Mouse (Mus musculus): ENCODE measurements around the gene S100a9.

S100a9 gene

DNA sequence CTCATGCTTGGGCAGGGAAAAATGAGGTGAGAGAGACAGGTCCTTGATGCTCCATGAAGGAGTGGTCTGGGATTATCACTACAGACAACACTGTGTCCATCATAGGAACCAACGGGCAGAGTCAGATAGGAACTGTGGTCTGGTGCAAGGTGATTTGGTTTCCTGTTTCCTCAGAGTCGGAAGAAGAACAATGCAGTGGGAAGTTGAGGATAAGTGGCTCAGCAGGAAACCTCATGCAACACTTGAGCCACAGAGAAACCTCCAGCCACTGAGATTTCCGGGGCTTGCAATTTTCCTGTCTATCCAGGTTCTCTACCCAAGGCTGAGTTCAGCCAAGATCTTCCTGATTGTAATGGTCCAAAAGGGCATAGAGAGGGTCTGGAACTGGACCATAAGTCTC, 16.9 kb downstream of the S100a9 start:
- H3K36me3 ChIP-seq (ENCODE audit: insufficient read depth, low read length), result no peaks in the 10 kb centered on the region
- H3K27me3 ChIP-seq (ENCODE audit: insufficient read depth, low read length), result no peaks in the 10 kb centered on the region
- TF ChIP-seq POU5F1 (IDR thresholded peaks at IDR 0.05; ENCODE audit: borderline replicate concordance, low read length) (no peak), NANOG (IDR thresholded peaks at IDR 0.05; ENCODE audit: borderline replicate concordance, low read length) (no peak), CTCF (conservative IDR thresholded peaks at IDR 0.05; ENCODE audit: low read length) (no peak)
- H3K4me3 ChIP-seq (replicated peaks; ENCODE audit: low read length), result no peak overlapping the region
- no peaks in the 10 kb centered on the region for H3K4me1 ChIP-seq (replicated peaks; ENCODE audit: low read depth, low read length)
- H3K9me3 ChIP-seq (ENCODE audit: low read length), result peaks cover 28% of the 10 kb centered on the region

DNA sequence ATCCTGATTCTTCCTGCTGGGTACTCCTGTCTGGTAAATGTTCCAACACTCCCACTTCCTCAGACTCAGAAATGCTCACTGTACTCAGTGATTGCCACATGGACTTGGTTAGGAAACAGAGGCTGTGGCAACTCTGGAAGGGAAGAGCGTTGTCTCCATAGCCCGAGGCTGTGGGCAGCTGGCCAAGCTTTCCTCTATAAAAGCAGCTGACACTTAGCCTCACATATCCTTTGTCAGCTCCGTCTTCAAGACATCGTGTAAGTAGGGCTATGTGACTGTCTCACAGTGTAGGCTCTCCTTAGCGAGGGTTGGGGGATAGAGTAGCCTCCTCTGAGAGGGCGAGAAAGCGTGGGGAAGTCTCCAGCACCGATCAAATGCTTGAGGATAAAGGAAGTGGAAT, 26.7 kb downstream of the S100a9 start, which contains the start of gene S100a8:
S100a8 (plus strand) TSS at position 133 of the 400 bp plus-strand sequence.
- Histone ChIP-seq H3K4me3 (replicated peaks; ENCODE audit: low read length) (no peak within 1 kb of the TSS), H3K27me3 (ENCODE audit: insufficient read depth, low read length) (no peaks in the 10 kb centered on the region), H3K4me1 (replicated peaks; ENCODE audit: low read depth, low read length) (no peaks in the 10 kb centered on the region), H3K9me3 (ENCODE audit: low read length) (no peaks in the 10 kb centered on the region), H3K36me3 (ENCODE audit: insufficient read depth, low read length) (no peaks in the 10 kb centered on the region)
- TF ChIP-seq POU5F1 (IDR thresholded peaks at IDR 0.05; ENCODE audit: borderline replicate concordance, low read length) (no peak), CTCF (conservative IDR thresholded peaks at IDR 0.05; ENCODE audit: low read length) (no peak), NANOG (IDR thresholded peaks at IDR 0.05; ENCODE audit: borderline replicate concordance, low read length) (no peak)

DNA sequence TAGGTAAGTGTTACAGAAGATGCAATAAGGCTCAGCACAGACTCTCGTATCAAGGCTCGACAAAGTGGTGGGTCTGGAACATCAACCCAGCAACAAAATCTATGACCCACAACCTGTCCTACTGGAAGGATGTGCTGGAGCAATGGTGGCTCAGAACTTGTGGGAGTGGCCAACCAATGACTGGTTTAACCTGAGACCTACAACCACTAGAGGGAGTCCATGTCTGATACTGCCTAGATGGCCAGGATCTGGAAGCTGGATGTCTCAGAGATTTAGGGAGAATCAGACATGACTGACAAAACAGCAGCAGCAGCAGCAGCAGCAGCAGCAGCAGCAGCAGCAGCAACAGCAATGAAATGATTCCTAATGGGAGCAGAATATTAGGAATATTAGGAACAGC, 31.3 kb downstream of the S100a9 start:
- H3K36me3 ChIP-seq (ENCODE audit: insufficient read depth, low read length), result no peaks in the 10 kb centered on the region
- no peaks in the 10 kb centered on the region for H3K9me3 ChIP-seq (ENCODE audit: low read length)
- no peaks in the 10 kb centered on the region for H3K27me3 ChIP-seq (ENCODE audit: insufficient read depth, low read length)
- H3K4me3 ChIP-seq (replicated peaks; ENCODE audit: low read length), result no peak overlapping the region
- no peaks in the 10 kb centered on the region for H3K4me1 ChIP-seq (replicated peaks; ENCODE audit: low read depth, low read length)
- TF ChIP-seq NANOG (IDR thresholded peaks at IDR 0.05; ENCODE audit: borderline replicate concordance, low read length) (no peak), CTCF (conservative IDR thresholded peaks at IDR 0.05; ENCODE audit: low read length) (peak; percentile 36)

DNA sequence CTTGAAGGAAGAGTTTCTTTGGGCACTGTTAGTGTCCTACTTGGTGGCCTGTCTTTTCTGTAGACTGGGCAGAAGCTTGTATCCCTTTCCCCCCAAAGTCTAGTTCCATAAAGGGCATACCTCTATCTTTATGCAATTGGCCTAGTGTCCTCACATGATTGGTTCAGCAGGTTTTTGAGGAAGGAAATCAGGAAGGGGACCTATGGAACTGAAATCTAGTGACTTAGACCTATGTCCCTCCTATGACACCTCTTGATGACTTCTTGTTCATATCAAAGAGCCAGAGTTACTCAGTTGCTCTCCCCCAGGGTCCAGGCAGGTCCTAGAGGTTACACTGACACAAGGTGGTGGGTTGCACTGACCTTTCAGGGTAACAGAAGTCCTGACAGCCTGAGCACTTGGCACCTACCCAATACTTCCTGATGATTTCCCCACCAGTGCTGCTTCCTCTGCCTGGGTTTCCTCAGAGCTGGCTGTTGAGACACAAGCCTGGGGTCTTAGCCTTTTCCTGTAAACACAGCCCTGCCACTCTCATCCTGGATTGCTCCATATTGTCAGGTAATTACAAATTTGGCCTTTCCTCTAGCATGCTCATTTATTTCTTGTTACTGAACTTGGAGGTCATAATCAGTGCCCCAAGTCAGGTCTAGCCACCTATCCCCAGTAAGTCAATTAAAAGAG, 36.0 kb downstream of the S100a9 start:
- Histone ChIP-seq H3K9me3 (ENCODE audit: low read length) (no peaks in the 10 kb centered on the region), H3K27me3 (ENCODE audit: insufficient read depth, low read length) (peaks cover 6% of the 10 kb centered on the region; the same call in 1 of the 2 replicates), H3K36me3 (ENCODE audit: insufficient read depth, low read length) (no peaks in the 10 kb centered on the region), H3K4me3 (replicated peaks; ENCODE audit: low read length) (no peak overlapping the region), H3K4me1 (replicated peaks; ENCODE audit: low read depth, low read length) (no peaks in the 10 kb centered on the region)
- TF ChIP-seq CTCF (conservative IDR thresholded peaks at IDR 0.05; ENCODE audit: low read length), result no peak
- no peak for TF ChIP-seq POU5F1 (IDR thresholded peaks at IDR 0.05; ENCODE audit: borderline replicate concordance, low read length)
- TF ChIP-seq NANOG (IDR thresholded peaks at IDR 0.05; ENCODE audit: borderline replicate concordance, low read length), result no peak

DNA sequence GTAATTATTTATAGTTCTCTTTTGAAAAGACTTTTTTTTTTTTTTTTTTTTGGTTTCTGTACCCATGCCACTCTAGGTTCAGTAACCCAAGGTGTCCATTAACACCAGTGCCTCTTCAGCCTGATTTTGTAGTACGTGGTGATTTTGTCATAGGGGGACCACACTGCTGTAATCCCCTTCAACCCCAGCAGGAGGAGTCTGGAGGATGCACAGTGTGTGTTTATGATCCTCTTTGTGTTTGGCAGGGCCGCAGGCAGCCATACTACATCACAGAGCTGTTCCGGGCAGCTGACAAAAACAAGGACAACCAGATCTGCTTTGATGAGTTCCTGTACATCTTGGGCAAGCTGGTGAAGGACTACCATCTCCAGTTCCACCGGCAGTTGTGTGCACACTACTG, 38.1 kb downstream of the S100a9 start:
- Histone ChIP-seq H3K4me1 (replicated peaks; ENCODE audit: low read depth, low read length) (no peaks in the 10 kb centered on the region), H3K36me3 (ENCODE audit: insufficient read depth, low read length) (no peaks in the 10 kb centered on the region), H3K27me3 (ENCODE audit: insufficient read depth, low read length) (peaks cover 6% of the 10 kb centered on the region; the same call in 1 of the 2 replicates), H3K4me3 (replicated peaks; ENCODE audit: low read length) (no peak overlapping the region), H3K9me3 (ENCODE audit: low read length) (no peaks in the 10 kb centered on the region)
- no peak for TF ChIP-seq POU5F1 (IDR thresholded peaks at IDR 0.05; ENCODE audit: borderline replicate concordance, low read length)
- peak; percentile 43 for TF ChIP-seq CTCF (conservative IDR thresholded peaks at IDR 0.05; ENCODE audit: low read length)

DNA sequence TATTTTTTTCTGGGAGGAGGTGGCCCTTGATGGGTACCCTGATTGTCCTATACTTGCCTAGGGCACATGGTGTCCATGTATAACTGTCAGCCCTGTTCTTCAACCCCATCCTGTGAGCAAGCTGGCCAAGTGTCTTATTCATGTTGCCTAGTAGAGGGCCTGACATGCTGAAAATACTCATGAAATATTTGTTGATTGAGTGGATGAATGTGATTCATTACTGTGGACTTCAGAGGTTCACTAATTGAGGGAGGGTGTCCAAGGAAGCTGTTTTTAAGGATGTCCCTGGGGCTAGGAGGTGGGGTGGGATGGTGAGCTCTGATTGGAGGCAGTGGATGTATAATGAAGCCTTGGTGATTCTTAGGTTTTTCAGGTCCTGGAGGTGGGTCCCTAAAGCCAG, 41.8 kb downstream of the S100a9 start, which contains the start of gene S100a7a:
S100a7a (plus strand) TSS at position 301 of the 400 bp plus-strand sequence.
- H3K4me3 ChIP-seq (replicated peaks; ENCODE audit: low read length), result no peak within 1 kb of the TSS
- H3K27me3 ChIP-seq (ENCODE audit: insufficient read depth, low read length), result peaks cover 8% of the 10 kb centered on the region; the same call in 1 of the 2 replicates
- no peaks in the 10 kb centered on the region for H3K9me3 ChIP-seq (ENCODE audit: low read length)
- no peaks in the 10 kb centered on the region for H3K36me3 ChIP-seq (ENCODE audit: insufficient read depth, low read length)
- no peaks in the 10 kb centered on the region for H3K4me1 ChIP-seq (replicated peaks; ENCODE audit: low read depth, low read length)
- TF ChIP-seq POU5F1 (IDR thresholded peaks at IDR 0.05; ENCODE audit: borderline replicate concordance, low read length) (no peak), NANOG (IDR thresholded peaks at IDR 0.05; ENCODE audit: borderline replicate concordance, low read length) (no peak), CTCF (conservative IDR thresholded peaks at IDR 0.05; ENCODE audit: low read length) (no peak)

DNA sequence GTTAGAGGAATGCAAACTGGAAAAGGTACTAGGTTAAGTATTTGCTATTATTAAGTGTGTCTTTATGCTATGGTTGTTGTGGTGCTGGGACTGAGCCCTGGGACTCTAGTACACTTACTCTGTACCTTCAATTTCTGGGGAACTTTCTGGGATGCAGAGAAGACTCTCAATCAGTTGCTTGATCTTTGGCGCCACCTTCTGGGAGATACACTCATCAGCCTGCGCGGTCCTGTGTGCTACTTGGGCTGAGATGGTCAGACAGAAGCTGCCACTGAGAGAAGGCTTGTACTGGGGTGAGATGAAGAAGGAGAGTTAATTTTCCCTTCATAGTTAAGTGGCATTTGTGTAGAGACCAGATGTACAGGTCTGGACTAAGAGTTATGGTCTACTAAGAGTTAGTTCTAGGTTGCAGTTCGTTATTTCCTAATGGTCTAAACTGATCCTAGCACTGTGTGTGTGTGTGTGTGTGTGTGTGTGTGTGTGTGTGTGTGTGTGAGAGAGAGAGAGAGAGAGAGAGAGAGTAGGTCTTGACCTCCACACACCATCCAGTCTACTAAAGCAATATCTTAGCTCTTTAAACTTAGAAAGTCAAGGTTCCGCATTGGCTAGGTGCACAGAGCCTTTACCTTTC, 42.5 kb downstream of the S100a9 start:
- TF ChIP-seq NANOG (IDR thresholded peaks at IDR 0.05; ENCODE audit: borderline replicate concordance, low read length) (no peak), CTCF (conservative IDR thresholded peaks at IDR 0.05; ENCODE audit: low read length) (peak; percentile 63)
- H3K9me3 ChIP-seq (ENCODE audit: low read length), result no peaks in the 10 kb centered on the region
- H3K36me3 ChIP-seq (ENCODE audit: insufficient read depth, low read length), result no peaks in the 10 kb centered on the region
- H3K4me3 ChIP-seq (replicated peaks; ENCODE audit: low read length), result no peak overlapping the region
- peaks cover 8% of the 10 kb centered on the region; the same call in 1 of the 2 replicates for H3K27me3 ChIP-seq (ENCODE audit: insufficient read depth, low read length)
- no peaks in the 10 kb centered on the region for H3K4me1 ChIP-seq (replicated peaks; ENCODE audit: low read depth, low read length)

DNA sequence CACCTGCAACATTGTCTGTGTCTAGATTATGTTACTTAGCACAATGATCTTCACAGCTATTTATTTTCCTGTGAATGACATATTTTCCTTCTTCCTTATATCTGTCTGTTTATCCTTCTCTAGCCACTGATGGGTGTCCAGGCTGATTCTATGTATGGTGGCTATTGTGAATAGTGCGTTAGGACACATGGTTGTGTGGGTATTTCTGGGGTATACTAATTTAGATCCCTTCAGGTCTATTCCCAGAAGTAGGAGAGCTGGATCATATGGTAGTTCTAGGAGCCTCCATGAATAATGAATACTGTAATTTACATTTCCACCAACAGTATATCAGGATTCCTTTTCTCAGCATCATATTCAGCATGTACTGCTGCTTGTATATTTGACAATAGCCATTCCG, 45.7 kb downstream of the S100a9 start:
- no peaks in the 10 kb centered on the region for H3K4me1 ChIP-seq (replicated peaks; ENCODE audit: low read depth, low read length)
- H3K4me3 ChIP-seq (replicated peaks; ENCODE audit: low read length), result no peak overlapping the region
- H3K27me3 ChIP-seq (ENCODE audit: insufficient read depth, low read length), result 0 out of 2 replicates have a peak, but pooled peaks cover 3% of the 10 kb centered on the region
- TF ChIP-seq CTCF (conservative IDR thresholded peaks at IDR 0.05; ENCODE audit: low read length) (no peak), POU5F1 (IDR thresholded peaks at IDR 0.05; ENCODE audit: borderline replicate concordance, low read length) (no peak), NANOG (IDR thresholded peaks at IDR 0.05; ENCODE audit: borderline replicate concordance, low read length) (no peak)
- H3K9me3 ChIP-seq (ENCODE audit: low read length), result no peaks in the 10 kb centered on the region
- H3K36me3 ChIP-seq (ENCODE audit: insufficient read depth, low read length), result no peaks in the 10 kb centered on the region

Data from E14TG2a.4 (cell line).